Mouse (Mus musculus) heart, adult 11 months (tissue): ENCODE results near the gene Slmap.

Experiments
- DNase-seq: peaks from one replicate; pipeline ENCODE4 v3.0.0; 2022

The Slmap gene

DNA sequence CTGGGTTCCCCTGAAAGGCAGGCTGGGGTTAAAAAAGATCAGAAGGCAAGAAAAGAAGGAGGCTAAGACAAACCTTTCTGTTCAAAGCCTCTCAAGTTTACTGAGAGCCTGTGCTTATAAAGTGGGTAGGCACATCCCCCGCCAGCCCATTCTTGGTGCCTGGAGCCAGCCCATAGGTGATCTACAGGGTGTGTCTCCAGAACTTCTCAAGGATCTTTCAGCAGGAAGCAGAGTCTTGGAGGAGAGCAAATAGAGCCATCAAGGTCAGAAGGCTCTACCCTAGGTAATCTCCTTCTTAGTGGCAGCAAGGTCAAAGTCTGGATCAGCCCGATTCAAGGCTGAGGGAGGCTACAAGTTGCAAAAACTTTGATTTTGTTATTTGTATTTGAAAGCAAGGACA lies 149.1 kb downstream of the Slmap start:
- DNase-seq = peak; percentile 65

DNA sequence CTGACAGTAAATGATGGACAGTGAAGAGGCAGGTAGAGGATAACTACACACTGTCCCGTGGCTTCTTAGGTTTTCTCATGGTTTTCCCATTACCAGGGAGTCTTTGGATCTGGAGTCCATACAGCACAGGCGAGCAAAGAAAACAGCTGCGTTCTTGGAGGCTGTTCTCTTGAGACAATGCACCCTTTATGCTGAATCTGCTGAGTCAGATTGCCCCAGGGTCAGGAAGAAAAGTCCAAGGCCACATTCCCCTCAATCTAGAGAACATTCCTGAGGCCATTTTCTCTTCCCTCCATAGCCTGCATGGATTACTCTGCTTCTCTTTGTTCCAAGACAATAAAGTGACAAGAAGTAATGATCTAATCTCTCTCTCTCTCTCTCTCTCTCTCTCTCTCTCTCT lies 155.7 kb downstream of the Slmap start:
- no peak for DNase-seq

DNA sequence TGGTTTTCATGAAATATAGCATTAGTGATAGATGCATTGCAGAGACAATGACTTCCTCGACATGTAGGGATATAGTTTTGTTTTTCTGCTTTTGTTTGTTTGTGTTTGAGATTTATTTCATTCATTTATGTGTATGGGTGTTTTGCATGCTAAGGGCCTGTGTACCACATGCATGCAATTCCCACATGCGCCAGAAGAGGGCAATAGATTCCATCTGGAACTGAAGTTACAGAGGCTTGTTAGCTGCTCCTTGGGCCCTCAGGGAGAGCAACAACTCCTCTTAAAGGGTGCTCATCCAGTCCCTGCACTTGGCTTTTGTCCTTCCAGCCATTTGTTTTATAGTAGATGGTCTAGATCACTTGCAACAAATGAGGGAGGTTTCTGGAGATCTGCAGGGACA lies 158.1 kb downstream of the Slmap start:
- DNase-seq = peak; percentile 83
